Mouse (Mus musculus): Measurements from ENCODE around the gene Pum1. TPM values are rescaled to one million over a fixed set of nuclear protein-coding genes. Genes with fewer than 3 reads are reported as not detected.

Pum1 gene
- polyA plus RNA-seq, 1 experiment from 2014 or later, result 107 TPM

- ATAC-seq (ENCODE audit: insufficient read depth, low FRiP score, low TSS enrichment), result no peak
Observed at GRCm38 (mm10) chr4:130735957-130736356, 72.8 kb downstream of the Pum1 start.

GRCm38 (mm10) chr4:130738527-130738926 lies 75.4 kb downstream of the Pum1 start:
- Histone ChIP-seq H3K27ac (ENCODE audit: low read depth, low read length) (no peak overlapping the region), H3K4me2 (ENCODE audit: low read depth) (no peak overlapping the region), H3K27me3 (ENCODE audit: control insufficient read depth, insufficient read depth, low read length) (no peaks in the 10 kb centered on the region), H3K4me1 (ENCODE audit: control insufficient read depth, insufficient read depth, low read length) (no peaks in the 10 kb centered on the region), H3K9ac (ENCODE audit: low read length) (no peak overlapping the region), H3K4me3 (ENCODE audit: low read depth, low read length) (no peak overlapping the region), H3K36me3 (ENCODE audit: control insufficient read depth, insufficient read depth, low read length) (peaks cover 3% of the 10 kb centered on the region), H3K9me3 (ENCODE audit: control insufficient read depth, low read length) (no peaks in the 10 kb centered on the region)
- 76% methylated on average over 2 of the region's 2 CpGs for WGBS
- ATAC-seq (ENCODE audit: insufficient read depth, low FRiP score, low TSS enrichment) (no peak), DNase-seq (ENCODE audit: low spot score) (peak; percentile 33)

More at GRCm38 (mm10) chr4:130735957-130736356, 72.8 kb downstream of the Pum1 start:
- Histone ChIP-seq H3K9me3 (ENCODE audit: control insufficient read depth, low read length) (no peaks in the 10 kb centered on the region), H3K4me2 (ENCODE audit: low read depth) (no peak overlapping the region), H3K27me3 (ENCODE audit: control insufficient read depth, insufficient read depth, low read length) (no peaks in the 10 kb centered on the region), H3K9ac (ENCODE audit: low read length) (no peak overlapping the region), H3K27ac (ENCODE audit: low read depth, low read length) (no peak overlapping the region), H3K36me3 (ENCODE audit: control insufficient read depth, insufficient read depth, low read length) (no peaks in the 10 kb centered on the region), H3K4me1 (ENCODE audit: control insufficient read depth, insufficient read depth, low read length) (no peaks in the 10 kb centered on the region), H3K4me3 (ENCODE audit: low read depth, low read length) (no peak overlapping the region)
- no peak for DNase-seq (ENCODE audit: low spot score)
- WGBS, result 76% methylated on average over 4 of the region's 4 CpGs

GRCm38 (mm10) chr4:130744058-130744457 lies 80.9 kb downstream of the Pum1 start:
- H3K4me1 ChIP-seq (ENCODE audit: control insufficient read depth, insufficient read depth, low read length), result no peaks in the 10 kb centered on the region
- WGBS, result 87% methylated on average over 4 of the region's 4 CpGs
- no peak overlapping the region for H3K4me2 ChIP-seq (ENCODE audit: low read depth)
- ATAC-seq (ENCODE audit: insufficient read depth, low FRiP score, low TSS enrichment), result no peak
- H3K36me3 ChIP-seq (ENCODE audit: control insufficient read depth, insufficient read depth, low read length), result peaks cover 19% of the 10 kb centered on the region
- H3K27ac ChIP-seq (ENCODE audit: low read depth, low read length), result no peak overlapping the region
- no peak overlapping the region for H3K9ac ChIP-seq (ENCODE audit: low read length)
- DNase-seq (ENCODE audit: low spot score), result no peak
- no peaks in the 10 kb centered on the region for H3K9me3 ChIP-seq (ENCODE audit: control insufficient read depth, low read length)
- H3K4me3 ChIP-seq (ENCODE audit: low read depth, low read length), result no peak overlapping the region
- H3K27me3 ChIP-seq (ENCODE audit: control insufficient read depth, insufficient read depth, low read length), result no peaks in the 10 kb centered on the region

GRCm38 (mm10) chr4:130745561-130746306 lies 82.6 kb downstream of the Pum1 start:
- no peak for ATAC-seq (ENCODE audit: insufficient read depth, low FRiP score, low TSS enrichment)
- 88% methylated on average over 5 of the region's 5 CpGs for WGBS

GRCm38 (mm10) chr4:130749566-130749965 lies 86.4 kb downstream of the Pum1 start:
- Histone ChIP-seq H3K27me3 (ENCODE audit: control insufficient read depth, insufficient read depth, low read length) (no peaks in the 10 kb centered on the region), H3K9me3 (ENCODE audit: control insufficient read depth, low read length) (no peaks in the 10 kb centered on the region), H3K4me1 (ENCODE audit: control insufficient read depth, insufficient read depth, low read length) (no peaks in the 10 kb centered on the region), H3K4me3 (ENCODE audit: low read depth, low read length) (no peak overlapping the region), H3K36me3 (ENCODE audit: control insufficient read depth, insufficient read depth, low read length) (peaks cover 23% of the 10 kb centered on the region), H3K4me2 (ENCODE audit: low read depth) (no peak overlapping the region), H3K9ac (ENCODE audit: low read length) (no peak overlapping the region), H3K27ac (ENCODE audit: low read depth, low read length) (no peak overlapping the region)
- no peak for DNase-seq (ENCODE audit: low spot score)
- ATAC-seq (ENCODE audit: insufficient read depth, low FRiP score, low TSS enrichment), result no peak
- WGBS, result 82% methylated on average over 7 of the region's 7 CpGs

More at GRCm38 (mm10) chr4:130745561-130746306, 82.6 kb downstream of the Pum1 start:
- Histone ChIP-seq H3K27ac (ENCODE audit: low read depth, low read length) (no peak overlapping the region), H3K36me3 (ENCODE audit: control insufficient read depth, insufficient read depth, low read length) (peaks cover 27% of the 10 kb centered on the region), H3K4me1 (ENCODE audit: control insufficient read depth, insufficient read depth, low read length) (no peaks in the 10 kb centered on the region), H3K9ac (ENCODE audit: low read length) (no peak overlapping the region), H3K27me3 (ENCODE audit: control insufficient read depth, insufficient read depth, low read length) (no peaks in the 10 kb centered on the region), H3K4me3 (ENCODE audit: low read depth, low read length) (no peak overlapping the region), H3K4me2 (ENCODE audit: low read depth) (no peak overlapping the region), H3K9me3 (ENCODE audit: control insufficient read depth, low read length) (no peaks in the 10 kb centered on the region)
- DNase-seq (ENCODE audit: low spot score), result no peak

- H3K4me1 ChIP-seq (ENCODE audit: control insufficient read depth, insufficient read depth, low read length), result no peaks in the 10 kb centered on the region
- no peak overlapping the region for H3K4me3 ChIP-seq (ENCODE audit: low read depth, low read length)
- H3K27me3 ChIP-seq (ENCODE audit: control insufficient read depth, insufficient read depth, low read length), result no peaks in the 10 kb centered on the region
- H3K36me3 ChIP-seq (ENCODE audit: control insufficient read depth, insufficient read depth, low read length), result peaks cover 19% of the 10 kb centered on the region
- no peak for ATAC-seq (ENCODE audit: insufficient read depth, low FRiP score, low TSS enrichment)
- H3K9me3 ChIP-seq (ENCODE audit: control insufficient read depth, low read length), result no peaks in the 10 kb centered on the region
- no peak overlapping the region for H3K9ac ChIP-seq (ENCODE audit: low read length)
- DNase-seq (ENCODE audit: low spot score), result no peak
- no peak overlapping the region for H3K4me2 ChIP-seq (ENCODE audit: low read depth)
- H3K27ac ChIP-seq (ENCODE audit: low read depth, low read length), result no peak overlapping the region
- WGBS, result 89% methylated on average over 2 of the region's 2 CpGs
Observed at GRCm38 (mm10) chr4:130751966-130752365, 88.8 kb downstream of the Pum1 start.

GRCm38 (mm10) chr4:130752591-130752990 lies 89.5 kb downstream of the Pum1 start:
- DNase-seq (ENCODE audit: low spot score) (no peak), ATAC-seq (ENCODE audit: insufficient read depth, low FRiP score, low TSS enrichment) (no peak)
- H3K27me3 ChIP-seq (ENCODE audit: control insufficient read depth, insufficient read depth, low read length), result no peaks in the 10 kb centered on the region
- H3K4me1 ChIP-seq (ENCODE audit: control insufficient read depth, insufficient read depth, low read length), result no peaks in the 10 kb centered on the region
- 67% methylated on average over 7 of the region's 7 CpGs for WGBS
- H3K9me3 ChIP-seq (ENCODE audit: control insufficient read depth, low read length), result no peaks in the 10 kb centered on the region
- no peak overlapping the region for H3K4me2 ChIP-seq (ENCODE audit: low read depth)
- H3K9ac ChIP-seq (ENCODE audit: low read length), result no peak overlapping the region
- no peak overlapping the region for H3K27ac ChIP-seq (ENCODE audit: low read depth, low read length)
- H3K36me3 ChIP-seq (ENCODE audit: control insufficient read depth, insufficient read depth, low read length), result peaks cover 14% of the 10 kb centered on the region
- no peak overlapping the region for H3K4me3 ChIP-seq (ENCODE audit: low read depth, low read length)

GRCm38 (mm10) chr4:130753755-130754154 lies 90.6 kb downstream of the Pum1 start:
- H3K36me3 ChIP-seq (ENCODE audit: control insufficient read depth, insufficient read depth, low read length), result peaks cover 8% of the 10 kb centered on the region; the same call in 1 of the 2 replicates
- DNase-seq (ENCODE audit: low spot score), result no peak
- no peak overlapping the region for H3K4me3 ChIP-seq (ENCODE audit: low read depth, low read length)
- H3K9me3 ChIP-seq (ENCODE audit: control insufficient read depth, low read length), result no peaks in the 10 kb centered on the region
- no peak overlapping the region for H3K4me2 ChIP-seq (ENCODE audit: low read depth)
- ATAC-seq (ENCODE audit: insufficient read depth, low FRiP score, low TSS enrichment), result no peak
- 78% methylated on average over 5 of the region's 5 CpGs for WGBS
- H3K4me1 ChIP-seq (ENCODE audit: control insufficient read depth, insufficient read depth, low read length), result no peaks in the 10 kb centered on the region
- H3K27ac ChIP-seq (ENCODE audit: low read depth, low read length), result no peak overlapping the region
- H3K27me3 ChIP-seq (ENCODE audit: control insufficient read depth, insufficient read depth, low read length), result no peaks in the 10 kb centered on the region
- H3K9ac ChIP-seq (ENCODE audit: low read length), result no peak overlapping the region

GRCm38 (mm10) chr4:130754776-130755175 lies 91.7 kb downstream of the Pum1 start:
- ATAC-seq (ENCODE audit: insufficient read depth, low FRiP score, low TSS enrichment) (no peak), DNase-seq (ENCODE audit: low spot score) (no peak)
- WGBS, result 76% methylated on average over 2 of the region's 2 CpGs
- H3K27ac ChIP-seq (ENCODE audit: low read depth, low read length), result no peak overlapping the region
- H3K27me3 ChIP-seq (ENCODE audit: control insufficient read depth, insufficient read depth, low read length), result no peaks in the 10 kb centered on the region
- no peaks in the 10 kb centered on the region for H3K4me1 ChIP-seq (ENCODE audit: control insufficient read depth, insufficient read depth, low read length)
- no peak overlapping the region for H3K4me3 ChIP-seq (ENCODE audit: low read depth, low read length)
- no peak overlapping the region for H3K4me2 ChIP-seq (ENCODE audit: low read depth)
- no peaks in the 10 kb centered on the region for H3K9me3 ChIP-seq (ENCODE audit: control insufficient read depth, low read length)
- H3K9ac ChIP-seq (ENCODE audit: low read length), result no peak overlapping the region
- peaks cover 5% of the 10 kb centered on the region for H3K36me3 ChIP-seq (ENCODE audit: control insufficient read depth, insufficient read depth, low read length)

Data from neural tube, embryonic 11.5 days (tissue).